Mouse (Mus musculus) cerebellum, adult 9-10 months (tissue): ENCODE data around the gene Lexm.

ENCODE experiments used
- DNase-seq: peaks from one replicate; pipeline ENCODE4 v3.0.0; 2022

Gene Lexm

GRCm38 (mm10) chr4:106617056-106617455 is at the start of gene Lexm:
Lexm (minus strand) TSS chr4:106617241.
- no peak for DNase-seq

GRCm38 (mm10) chr4:106666546-106666945 is 49.5 kb upstream of the Lexm start:
- no peak for DNase-seq

DNA sequence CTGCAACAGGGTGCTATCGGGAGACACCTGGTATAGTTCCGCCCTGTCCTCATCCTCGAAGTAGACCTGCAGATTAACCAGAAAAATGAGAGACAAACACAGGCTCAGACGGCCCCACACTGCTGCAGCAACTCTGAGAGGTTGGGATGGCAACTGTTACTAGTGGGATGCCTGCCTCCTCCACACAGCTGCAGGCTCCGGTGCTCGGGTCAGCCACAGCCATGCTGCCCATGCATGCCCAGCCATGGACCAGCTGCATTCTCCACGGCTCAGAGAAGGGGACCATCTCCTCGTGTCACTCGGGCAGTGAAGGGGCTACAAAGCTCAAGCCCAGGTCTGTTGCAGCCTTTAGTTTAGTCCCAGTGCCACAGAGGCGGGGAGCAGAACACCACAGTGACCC is 48.6 kb upstream of the Lexm start:
- DNase-seq: no peak

GRCm38 (mm10) chr4:106665269-106665668 is 48.2 kb upstream of the Lexm start:
- DNase-seq: no peak

DNA sequence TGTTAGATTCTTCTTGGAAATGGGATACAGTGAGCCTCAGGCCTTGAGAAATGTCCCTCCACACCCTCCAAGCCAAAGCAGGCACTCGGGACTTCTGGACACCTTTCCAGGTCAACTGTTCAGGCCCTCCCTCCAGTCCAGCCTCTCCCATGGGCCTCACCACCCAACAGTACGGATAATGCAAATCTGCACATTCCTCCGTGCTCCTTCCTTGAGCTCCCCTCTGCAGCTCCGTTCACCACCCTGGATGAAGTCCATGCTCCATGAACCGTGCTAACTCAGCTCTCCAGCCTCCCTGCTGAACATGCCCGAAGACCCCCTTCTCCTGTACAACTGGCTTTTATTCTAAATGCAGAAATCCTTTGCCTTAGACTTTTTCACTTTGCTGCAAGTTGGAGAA is 47.7 kb upstream of the Lexm start:
- DNase-seq: no peak

GRCm38 (mm10) chr4:106663956-106664470 is 47.0 kb upstream of the Lexm start:
- DNase-seq: no peak

DNA sequence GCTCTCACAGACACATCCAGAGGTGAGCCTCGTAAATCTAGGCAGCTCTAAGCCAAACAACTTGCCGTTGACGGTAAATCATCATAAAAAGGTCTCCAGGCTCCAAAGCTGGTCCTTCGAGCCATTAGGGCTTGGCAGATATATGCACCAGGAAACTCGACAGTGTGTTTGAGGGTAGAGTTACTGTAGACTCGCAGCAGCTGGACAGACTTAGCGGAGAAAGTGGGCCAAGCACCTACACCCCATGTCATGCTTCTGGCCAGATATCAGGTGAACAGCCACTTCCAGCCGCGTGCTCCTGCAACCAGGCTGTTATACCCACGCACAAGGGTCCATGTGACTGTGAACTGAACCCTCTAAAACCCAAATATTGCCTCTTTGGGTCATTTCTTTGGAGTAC is 38.6 kb upstream of the Lexm start:
- no peak for DNase-seq

DNA sequence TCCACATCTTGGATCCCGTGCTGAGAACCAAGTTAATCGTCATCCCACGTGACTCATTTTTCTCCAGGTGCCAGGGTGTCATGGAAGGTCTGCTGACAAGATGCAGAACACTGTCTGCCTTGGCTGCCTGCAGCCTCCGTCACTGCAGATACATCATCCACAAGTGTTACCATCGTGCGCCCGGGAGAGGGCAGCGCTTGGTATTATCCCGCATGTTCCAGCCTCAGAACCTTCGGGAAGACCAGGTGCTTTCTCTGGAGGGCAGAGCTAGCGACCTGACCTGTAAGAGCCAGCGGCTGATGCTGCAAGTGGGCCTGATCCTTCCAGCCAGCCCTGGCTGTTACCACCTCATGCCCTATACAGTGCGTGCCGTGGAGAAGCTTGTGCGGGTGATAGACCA is 36.0 kb upstream of the Lexm start:
- DNase-seq: no peak

- no peak for DNase-seq
Measured at GRCm38 (mm10) chr4:106652546-106652945, 35.5 kb upstream of the Lexm start.

- peak; percentile 98 for DNase-seq
Measured at GRCm38 (mm10) chr4:106650833-106651527, 33.9 kb upstream of the Lexm start, which contains the start of gene Pars2. Pars2 (plus strand) TSS chr4:106651069.

GRCm38 (mm10) chr4:106647137-106647536 is 30.1 kb upstream of the Lexm start:
- DNase-seq: no peak

- DNase-seq: no peak
Measured at GRCm38 (mm10) chr4:106645797-106646196, 28.8 kb upstream of the Lexm start.

DNA sequence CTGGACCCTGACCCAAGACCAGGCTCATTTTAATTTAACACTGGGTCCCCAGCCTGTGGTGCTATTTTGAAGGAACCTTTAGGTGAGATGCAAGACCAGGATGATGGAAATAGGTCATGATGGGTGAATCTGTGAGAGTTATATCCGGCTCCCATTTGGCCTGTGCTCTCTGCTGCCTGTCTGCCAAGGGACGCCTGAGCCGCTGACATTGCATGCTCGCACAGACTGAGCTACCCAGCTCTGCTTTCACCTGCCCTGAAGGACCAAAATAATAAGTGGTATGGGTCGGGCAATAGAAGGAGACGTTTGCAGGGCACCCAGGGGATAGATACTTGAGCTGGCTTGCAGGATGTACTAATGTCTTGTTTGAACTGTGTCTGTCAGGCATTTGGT is 27.2 kb upstream of the Lexm start:
- DNase-seq: no peak

DNA sequence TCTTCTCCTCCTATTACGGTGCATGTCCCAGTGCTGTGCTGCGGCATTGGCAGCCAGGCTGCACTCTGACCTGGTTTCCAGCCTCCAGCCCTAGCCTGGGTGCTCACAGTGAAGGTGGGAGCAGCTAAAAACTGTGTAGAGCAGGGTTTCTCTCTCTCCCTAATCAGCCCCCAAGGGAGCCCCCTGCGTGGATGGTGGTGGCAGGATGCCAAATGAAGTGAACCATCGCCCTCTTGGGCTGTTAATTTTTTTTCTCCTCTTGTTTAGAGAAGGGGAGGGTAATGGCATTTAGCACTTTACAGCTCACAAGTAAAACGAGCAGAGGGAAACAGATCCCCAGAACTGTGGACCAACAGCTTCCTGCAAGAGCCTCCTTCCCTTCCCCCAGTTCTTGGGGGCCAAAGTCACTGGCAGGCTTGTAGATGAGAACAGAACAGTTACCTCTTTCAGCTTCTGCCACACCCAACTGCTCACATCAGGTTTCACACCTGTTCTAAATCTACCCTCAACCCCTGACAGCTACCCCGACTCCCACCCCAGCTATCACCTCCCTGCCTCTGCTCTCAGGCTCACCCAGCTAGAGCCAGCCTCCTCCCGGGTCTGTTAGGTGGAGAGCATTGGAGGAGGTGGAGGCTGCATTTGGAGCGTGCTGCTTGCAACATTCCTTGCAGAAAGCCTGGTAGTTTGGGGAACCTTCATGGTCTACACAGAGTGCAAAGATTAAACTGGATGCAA is 26.6 kb upstream of the Lexm start:
- no peak for DNase-seq

- no peak for DNase-seq
Measured at GRCm38 (mm10) chr4:106634086-106634479, 17.0 kb upstream of the Lexm start.

DNA sequence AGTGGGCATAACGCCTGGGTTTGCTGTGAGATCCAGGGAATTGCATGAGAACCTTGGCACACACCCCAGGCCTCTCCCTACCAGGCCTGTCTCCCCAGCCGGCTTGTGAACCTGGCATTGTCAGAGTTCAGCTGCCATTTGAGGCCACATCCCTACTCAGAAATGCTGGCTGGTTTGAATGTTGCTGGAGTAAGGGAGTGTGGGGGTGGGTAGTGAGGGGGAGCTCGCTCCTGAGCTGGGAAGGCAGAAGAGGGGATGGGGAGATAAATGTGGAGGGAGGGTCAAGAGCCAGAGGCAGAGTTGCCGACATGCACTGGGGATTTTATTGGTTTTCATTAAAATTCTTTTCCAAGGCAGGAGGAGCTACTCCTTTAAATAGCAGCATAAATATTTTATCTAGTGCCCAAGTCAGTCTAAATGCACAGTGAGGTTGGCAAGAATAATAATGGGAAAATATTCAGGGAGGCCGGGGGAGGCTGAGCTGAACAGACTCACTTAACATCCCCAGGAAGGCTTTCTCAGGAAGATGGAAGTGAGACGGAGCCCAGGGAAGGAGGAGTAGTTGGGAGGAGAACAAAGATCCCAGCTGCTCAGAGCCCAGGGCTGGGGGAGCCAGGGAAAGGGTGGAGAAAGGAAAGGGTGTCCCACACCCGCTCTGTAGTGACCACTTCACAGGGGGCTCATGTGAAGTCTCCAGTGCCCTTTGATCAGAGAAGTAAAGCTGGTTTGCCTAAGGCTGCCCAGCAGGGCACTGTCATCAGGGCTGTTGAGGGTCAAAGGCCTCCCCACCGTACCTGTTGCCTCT is 16.4 kb upstream of the Lexm start:
- no peak for DNase-seq

DNA sequence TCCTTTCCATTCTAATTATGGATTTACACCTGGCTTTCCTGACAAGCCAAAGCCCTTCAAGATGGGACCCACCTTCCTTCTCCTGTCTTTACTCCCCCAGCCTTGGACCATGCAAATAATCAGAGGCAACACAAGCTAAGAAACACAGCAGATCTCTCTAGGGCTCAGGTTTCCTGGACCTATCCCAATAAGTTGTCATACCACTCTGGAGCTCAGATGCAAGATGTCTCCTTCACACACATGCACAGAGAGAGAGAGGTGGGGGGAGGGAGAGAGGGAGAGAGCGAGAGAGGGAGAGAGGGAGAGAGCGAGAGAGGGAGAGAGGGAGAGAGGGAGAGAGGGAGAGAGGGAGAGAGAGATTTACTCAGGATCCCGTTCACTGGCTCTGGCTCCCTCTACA is 15.3 kb upstream of the Lexm start:
- DNase-seq: no peak

DNA sequence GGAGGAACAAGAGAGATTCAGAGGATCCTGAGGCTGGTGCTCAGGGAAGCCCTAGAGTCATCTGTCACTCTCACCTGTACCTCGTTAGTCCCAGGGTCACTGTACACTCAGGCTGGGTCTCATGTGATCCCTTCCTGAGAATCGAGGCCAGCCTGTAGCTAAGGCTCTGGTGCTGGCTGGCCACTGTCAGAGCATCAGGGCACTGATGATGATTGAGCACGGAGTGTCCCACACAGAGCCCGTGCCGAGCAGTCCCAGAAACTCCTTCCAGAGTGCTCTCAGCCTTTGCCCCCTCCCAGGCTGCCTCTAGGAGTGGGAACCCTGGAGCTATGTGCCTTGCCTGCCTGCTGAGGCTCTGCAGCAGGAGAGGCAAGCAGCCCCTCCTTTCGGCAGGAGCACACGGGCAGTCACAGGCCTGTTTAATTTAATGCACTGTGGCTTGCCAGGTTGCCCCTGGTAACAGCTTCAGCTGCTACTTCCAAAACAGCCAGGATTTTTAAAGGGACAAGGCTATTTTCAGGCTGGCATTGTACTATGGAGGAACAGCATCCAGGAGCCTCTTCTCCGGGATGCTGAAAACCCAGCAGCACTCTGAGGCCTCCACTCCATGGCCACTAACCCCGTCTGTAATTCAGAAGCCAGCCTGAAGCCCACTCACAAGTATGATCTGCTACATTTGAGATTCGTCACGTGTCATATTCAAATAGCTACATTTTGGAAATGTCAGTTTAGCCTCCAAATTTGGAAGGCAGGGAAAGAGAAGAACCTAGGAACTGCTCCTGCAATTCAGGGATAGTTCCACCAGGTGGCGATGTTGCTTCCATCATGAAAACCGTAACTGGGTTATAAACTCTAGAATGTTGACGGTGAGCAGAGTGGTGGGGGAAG is 13.5 kb upstream of the Lexm start:
- peak; percentile 87 for DNase-seq

DNA sequence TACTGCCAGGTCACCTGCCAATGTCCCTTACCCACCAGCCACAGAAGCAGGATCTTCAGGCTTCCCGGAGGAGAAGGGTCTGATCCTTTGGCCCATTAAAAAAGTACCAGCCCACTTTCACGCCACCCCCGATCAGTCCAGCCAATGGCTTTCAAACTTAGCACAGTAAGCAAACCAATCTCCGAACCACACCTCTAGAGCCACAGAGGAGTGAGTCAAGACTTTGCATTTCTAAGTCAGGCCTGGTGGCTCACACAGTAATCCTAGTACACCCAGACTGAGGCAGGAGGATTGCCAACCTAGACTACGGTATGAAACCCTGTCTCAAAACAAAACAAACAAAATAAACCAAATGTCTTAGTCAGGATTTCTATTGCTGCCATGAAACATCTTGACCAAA is 12.3 kb upstream of the Lexm start:
- DNase-seq: no peak

DNA sequence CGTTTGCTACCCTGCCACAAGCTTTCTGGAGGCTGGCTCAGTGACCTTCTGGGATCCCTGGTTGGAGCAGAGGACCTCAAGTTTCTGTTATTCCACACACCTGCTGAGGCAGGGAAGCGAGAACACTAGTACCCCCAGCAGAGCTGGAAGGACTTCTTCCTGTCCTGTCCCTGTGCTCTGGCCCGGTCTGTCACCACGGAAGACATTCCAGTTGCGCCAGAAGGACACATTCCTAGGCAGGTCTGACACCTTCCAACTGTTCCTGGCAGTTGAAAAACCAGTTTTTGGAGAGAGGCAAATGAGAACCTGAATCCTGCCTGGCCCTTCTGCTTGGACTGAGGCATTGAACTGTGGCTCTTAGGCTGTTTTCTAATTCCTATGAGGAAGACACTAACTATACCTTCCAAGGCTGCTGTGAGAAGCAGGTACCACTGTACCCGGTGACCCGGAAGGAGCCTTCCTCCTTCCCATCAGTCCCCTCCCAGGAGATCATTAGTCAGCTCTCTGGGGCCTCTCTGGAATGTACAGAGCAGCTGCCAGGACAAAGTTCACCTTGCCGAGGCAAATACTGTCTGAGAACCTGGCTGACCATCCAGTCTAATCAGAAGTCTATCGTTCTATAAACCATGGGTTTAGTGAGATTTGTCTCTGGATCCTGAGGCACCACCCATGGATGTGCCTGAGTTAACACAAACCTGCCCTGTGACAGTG is 11.8 kb upstream of the Lexm start:
- no peak for DNase-seq

- no peak for DNase-seq
Measured at GRCm38 (mm10) chr4:106627809-106628208, 10.8 kb upstream of the Lexm start.

DNA sequence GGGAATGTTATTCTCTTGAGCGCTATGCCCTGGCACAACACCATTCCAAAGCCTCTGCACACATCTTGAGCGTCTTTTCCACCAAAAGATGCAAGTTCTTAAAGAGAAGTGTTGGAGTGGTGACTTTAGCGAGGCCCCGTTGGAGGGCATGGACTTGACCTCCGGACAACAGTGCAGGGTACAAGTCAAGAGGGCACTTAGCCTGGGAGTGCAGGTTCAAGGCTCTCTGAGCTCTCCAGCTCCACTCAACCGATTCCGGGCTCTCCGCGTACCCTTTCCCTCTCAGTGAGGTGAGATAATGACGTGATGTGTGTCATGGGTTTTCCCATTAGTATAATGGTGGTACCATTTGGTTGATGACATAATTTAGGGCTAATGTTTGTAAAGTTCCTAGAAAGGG is 7.2 kb upstream of the Lexm start:
- no peak for DNase-seq
